Mouse (Mus musculus) erythroblast, embryonic 14.5 days (primary cell): ENCODE results near the gene Tns1.

Experiments used
- GATA1 ChIP-seq: IDR thresholded peaks from 2 replicates; pipeline ENCODE4 v1.6.1; 2012; ENCODE audit warnings: low read length, inconsistent platforms, mixed read lengths
- TAL1 ChIP-seq: IDR thresholded peaks from 3 replicates; pipeline ENCODE4 v1.6.1; 2012; ENCODE audit warnings: low read length, inconsistent platforms, mixed read lengths

DNA sequence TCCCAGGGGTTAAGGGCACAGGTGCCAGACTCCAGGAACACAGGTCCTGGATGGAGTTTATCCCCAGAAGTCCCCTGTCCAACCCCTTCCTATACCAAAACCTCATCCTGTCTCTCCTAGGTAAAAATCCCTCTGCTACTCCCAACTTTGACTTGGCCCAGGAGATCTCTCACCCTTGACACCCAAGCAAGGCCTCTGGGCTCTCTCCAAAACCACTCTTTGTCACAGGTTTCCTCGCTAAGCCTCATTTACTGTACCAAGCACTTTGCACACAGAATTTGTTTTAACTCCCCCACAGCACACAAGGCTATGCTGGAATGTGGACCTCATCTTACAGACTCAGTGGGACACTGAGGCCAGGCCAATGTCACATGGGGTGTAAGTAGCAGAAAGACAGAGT is 94.0 kb downstream of the Tns1 start:
- TF ChIP-seq TAL1 = no peak
- TF ChIP-seq GATA1 = no peak
